Mouse (Mus musculus) layer of hippocampus, adult 2 months (tissue): ENCODE measurements around the gene Zdhhc14. TPM values are rescaled to one million over a fixed set of nuclear protein-coding genes. Genes with fewer than 3 reads are reported as not detected.

ENCODE experiments used
- DNase-seq, 2 experiments: peaks; one replicate each; pipeline ENCODE4 v3.0.0; 2022; ENCODE audit warnings: low spot score in 2 of 2
- H3K27ac ChIP-seq: fragments of 200-600 bp; 2 replicates; pipeline ENCODE4 v1.8.1; 2022
- H3K4me3 ChIP-seq: fragments of 200-600 bp; 2 replicates; pipeline ENCODE4 v1.8.1; 2022; ENCODE audit warnings: mild to moderate bottlenecking
- CTCF ChIP-seq: fragments of 200-600 bp; conservative IDR thresholded peaks from 2 replicates; pipeline ENCODE4 v1.8.1; 2022; ENCODE audit warnings: antibody characterized with exemption, mild to moderate bottlenecking, moderate library complexity
- total RNA-seq, 2 experiments: library from RNA; stranded (reverse); gene quantifications; 2 replicates each; pipeline ENCODE4 v1.2.3; 2021

Gene Zdhhc14
- total RNA-seq, 2 experiments from 2014 or later = 40.6 to 48.6 TPM

DNA sequence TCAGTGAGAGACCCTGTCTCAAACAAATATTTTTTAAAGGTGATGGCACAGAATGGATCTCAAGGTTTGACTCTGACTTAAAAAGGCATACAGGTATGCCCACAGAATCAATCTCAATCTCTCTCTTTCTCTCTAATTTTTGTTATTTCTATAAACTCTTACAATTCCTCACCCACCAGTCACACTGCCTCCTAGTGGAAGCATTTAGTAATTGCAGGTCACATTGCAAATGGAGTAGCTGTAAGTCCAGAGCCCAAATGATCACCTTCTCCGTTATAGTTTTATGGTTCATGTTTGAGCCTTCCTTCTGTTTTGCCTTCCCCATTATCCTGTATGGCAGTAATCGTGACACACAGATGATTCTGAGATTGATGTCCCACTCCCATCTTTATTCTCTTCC, 230.4 kb downstream of the Zdhhc14 start:
- H3K27ac ChIP-seq = peak overlapping the region; percentile 28; the same call in 1 of the 2 replicates
- no peak for DNase-seq
- peak; percentile 71 for TF ChIP-seq CTCF
- H3K4me3 ChIP-seq = no peak overlapping the region

DNA sequence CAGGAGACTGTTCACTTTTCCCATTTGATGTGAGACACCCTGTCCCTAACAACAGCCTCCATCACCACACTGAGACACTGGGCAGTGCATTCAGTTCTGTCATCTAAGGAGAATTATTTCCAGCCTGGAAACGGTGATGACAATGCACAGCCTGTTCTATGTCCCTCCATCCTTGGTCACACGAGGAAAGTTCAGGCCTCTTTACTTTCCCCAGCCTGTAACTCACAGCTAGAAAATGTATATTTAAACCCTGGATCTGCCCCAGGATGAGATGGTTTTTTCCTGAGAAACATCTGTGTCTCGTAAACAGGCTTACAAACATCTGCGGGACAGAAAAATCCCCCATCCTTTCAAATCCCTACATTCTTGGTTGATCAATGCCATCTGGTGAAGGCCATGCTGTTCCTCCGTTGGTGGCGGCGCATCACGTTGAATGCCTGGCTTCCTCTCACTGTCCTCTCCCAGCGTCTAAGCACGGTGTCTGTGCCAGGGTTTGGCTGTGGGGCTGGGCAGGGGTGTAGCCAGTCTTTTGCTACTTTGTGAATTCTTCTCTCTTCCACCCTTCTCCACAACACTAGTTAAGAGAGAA, 231.3 kb downstream of the Zdhhc14 start:
- no peak for TF ChIP-seq CTCF
- DNase-seq = peak; percentile 25 to 29
- Histone ChIP-seq H3K4me3 (no peak overlapping the region), H3K27ac (peak overlapping the region; percentile 28; the same call in 1 of the 2 replicates)

DNA sequence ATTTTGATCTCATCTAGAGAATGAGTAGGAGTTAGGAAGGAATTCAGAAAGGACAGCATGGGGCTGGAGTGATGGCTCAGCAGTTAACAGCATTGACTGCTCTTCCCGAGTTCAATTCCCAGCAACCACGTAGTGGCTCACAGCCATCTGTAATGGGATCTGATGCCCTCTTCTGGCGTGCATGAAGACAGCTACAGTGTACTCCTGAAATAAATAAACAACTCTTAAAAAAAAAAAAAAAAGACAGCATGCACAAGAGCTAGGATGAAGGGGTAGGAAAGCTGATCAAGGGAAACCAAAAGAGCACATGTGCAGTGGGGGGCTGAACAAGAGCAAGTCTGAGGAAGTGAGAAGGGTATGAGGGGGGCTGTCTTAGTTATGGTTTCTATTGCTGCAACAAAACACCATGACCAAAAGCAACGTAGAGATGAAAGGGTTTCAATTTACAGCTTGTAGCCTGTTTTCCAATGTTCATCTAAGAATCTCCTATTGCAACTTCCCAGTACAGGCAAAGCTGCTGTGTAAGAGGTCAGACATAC, 237.3 kb downstream of the Zdhhc14 start:
- DNase-seq = no peak
- Histone ChIP-seq H3K4me3 (no peak overlapping the region), H3K27ac (no peak overlapping the region)
- TF ChIP-seq CTCF = peak; percentile 52

DNA sequence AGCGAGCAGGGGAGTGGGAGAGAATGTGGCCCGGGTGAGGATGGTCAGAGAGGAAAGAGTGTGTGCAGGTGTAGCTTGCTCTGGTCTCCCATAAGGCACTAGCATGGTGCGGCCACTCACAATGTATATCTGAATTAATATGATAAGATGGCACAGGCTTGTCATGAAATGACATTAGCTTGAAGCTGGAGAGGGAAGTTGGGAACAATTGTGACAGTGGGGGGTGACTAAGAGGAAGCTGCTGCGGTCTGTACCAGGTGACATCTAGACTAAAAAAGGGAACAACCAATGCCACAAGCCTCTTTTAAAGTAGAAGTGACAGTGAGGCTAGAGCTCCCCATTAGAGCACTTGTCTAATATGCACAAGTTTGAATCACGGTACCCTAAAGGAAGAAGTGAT, 238.2 kb downstream of the Zdhhc14 start:
- Histone ChIP-seq H3K4me3 (no peak overlapping the region), H3K27ac (no peak overlapping the region)
- no peak for TF ChIP-seq CTCF
- no peak for DNase-seq

DNA sequence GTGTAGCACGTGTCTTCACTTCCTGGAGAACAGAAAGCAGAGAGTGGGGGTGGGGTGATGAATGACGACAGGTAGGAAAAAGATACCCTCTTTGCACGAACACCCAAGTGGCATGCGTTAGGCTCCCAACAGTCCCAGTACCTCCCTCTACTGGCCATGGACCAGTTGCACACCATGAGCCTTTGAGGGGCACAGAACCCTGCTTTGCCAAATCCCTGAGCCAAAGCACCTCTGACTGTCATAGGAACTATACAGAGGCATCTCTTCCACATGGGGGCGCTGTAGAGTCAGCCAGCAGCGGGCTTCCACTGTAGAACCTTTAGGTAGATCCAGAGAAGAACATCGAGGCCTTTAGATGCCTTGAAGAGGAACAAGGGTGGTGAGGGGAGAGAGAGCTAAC, 241.0 kb downstream of the Zdhhc14 start:
- H3K27ac ChIP-seq = 0 out of 2 replicates have a peak overlapping the region, but pooled peaks have one; percentile 7
- DNase-seq = peak; percentile 43 to 53
- peak; percentile 83 for TF ChIP-seq CTCF
- no peak overlapping the region for H3K4me3 ChIP-seq

DNA sequence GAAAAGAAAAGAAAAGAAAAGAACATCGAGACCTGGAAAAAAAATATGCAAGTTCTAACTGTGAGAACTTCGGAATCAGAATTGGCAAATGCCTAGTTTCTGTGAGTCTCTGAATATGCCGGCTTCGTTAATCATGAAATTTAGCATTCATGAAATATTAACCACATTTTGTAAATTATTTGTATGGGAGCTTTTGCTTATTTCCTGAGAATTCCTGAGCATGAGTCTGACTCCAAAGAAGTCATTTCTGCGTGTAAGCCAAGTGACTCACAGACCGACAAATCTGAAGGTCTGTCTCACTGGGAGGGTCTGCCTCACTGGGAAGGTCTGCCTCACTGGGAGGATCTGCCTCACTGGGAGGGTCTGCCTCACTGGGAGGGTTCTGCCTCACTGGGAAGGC, 248.7 kb downstream of the Zdhhc14 start:
- TF ChIP-seq CTCF = no peak
- Histone ChIP-seq H3K4me3 (no peak overlapping the region), H3K27ac (no peak overlapping the region)
- no peak for DNase-seq

DNA sequence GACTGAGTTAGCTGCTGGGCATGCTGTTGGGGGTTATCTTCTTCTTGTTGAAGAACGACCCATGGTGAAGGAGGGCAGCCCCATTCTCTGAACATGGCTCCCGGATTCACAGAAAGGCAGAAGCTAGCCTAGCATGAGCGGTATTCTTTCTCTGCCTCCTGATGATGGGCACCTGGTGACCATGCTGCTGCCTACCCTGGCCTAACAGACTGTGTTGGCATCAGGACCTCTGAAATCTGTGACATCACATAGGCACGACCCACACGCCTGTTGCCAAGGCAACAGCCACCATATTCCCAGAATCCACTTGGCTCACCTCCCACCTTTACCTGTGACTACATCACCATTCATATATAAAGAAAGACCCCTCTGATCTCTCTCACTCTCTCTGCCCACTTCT, 251.7 kb downstream of the Zdhhc14 start:
- no peak overlapping the region for H3K27ac ChIP-seq
- no peak overlapping the region for H3K4me3 ChIP-seq
- DNase-seq = no peak
- no peak for TF ChIP-seq CTCF

DNA sequence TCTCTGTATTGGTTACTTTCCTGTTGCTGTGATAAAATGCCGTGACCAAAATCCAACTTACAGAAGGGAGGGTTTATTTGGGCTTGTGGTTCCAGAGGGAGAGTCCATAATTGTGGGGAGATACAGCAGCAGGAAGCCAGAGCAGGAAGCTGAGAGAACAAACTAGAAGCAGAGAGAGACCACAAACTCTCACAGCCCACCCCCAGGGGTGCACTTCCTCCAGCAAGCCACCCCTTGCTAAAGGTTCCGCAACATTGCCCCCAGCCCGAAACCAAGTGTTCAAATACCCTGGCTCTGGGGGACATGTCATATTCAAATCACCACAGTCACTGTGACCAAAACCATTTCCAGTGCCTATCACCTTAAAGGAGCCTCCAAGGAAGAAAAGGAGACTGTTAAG, 254.0 kb downstream of the Zdhhc14 start:
- no peak overlapping the region for H3K27ac ChIP-seq
- no peak overlapping the region for H3K4me3 ChIP-seq
- no peak for DNase-seq
- no peak for TF ChIP-seq CTCF

DNA sequence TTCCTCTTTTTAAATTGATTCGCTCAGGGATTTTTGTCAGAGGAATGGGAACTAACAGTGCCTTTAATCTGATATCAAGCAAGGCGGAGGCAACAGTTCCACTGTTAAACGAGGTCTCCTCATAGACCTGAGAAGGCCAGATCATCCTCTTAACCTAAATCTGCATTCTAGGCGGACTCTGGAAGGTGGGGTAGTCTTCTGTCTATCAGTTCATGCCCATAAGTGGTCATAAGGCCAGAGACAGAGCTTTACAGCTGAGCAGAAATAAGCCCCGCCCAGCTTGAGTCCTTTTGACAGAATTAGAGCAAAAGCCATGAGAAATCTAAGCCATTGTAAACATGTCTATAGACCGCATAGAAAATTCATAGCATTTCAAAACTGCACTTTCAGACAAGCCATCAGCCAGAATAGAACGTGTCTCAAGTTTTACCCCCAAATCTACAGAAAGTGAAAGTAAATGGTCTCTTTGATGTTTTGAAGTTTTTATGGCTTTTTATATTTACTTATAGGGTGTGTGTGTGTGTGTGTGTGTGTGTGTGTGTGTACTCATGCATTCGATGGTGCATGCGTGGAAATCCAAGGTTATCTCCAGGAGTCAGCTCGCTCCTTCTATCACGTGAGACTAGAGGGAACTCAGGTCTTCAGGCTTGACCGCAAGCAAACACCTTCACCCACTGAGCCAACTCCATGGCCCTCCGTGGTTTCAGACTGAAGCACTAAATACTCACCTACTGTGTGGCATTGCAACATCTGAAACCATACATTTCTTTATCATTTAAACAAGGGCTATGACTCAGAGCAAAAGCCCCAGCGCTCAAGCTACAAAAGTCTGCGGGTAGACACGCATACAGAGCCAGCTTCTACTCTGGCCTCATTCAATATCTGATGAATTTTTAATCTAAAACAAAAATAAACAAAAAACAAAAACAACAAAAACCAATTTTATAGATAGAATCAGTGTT, 255.5 kb downstream of the Zdhhc14 start:
- no peak overlapping the region for H3K4me3 ChIP-seq
- 0 out of 2 replicates have a peak overlapping the region, but pooled peaks have one; percentile 51 for H3K27ac ChIP-seq
- no peak for DNase-seq
- no peak for TF ChIP-seq CTCF

DNA sequence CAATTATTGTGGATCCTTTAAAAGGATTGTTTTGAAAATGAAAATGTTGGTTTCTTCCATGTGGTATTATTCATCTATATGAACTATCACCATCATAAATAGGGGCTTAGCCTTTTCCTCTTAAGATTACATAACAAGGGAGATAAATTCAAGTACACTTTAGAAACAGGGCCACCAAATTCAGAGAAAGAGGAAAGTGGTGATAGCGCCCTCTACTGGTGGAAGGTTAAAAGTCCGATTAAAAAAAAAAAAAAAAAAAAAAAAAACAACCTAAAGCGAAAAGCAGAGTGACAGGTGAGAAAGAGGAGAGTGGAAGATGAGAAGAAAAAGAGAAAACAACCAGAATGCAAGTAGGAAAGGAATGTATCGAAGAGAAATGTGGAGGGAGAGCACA, 256.1 kb downstream of the Zdhhc14 start:
- peak in 1 of 2 experiments; percentile 62 for DNase-seq

DNA sequence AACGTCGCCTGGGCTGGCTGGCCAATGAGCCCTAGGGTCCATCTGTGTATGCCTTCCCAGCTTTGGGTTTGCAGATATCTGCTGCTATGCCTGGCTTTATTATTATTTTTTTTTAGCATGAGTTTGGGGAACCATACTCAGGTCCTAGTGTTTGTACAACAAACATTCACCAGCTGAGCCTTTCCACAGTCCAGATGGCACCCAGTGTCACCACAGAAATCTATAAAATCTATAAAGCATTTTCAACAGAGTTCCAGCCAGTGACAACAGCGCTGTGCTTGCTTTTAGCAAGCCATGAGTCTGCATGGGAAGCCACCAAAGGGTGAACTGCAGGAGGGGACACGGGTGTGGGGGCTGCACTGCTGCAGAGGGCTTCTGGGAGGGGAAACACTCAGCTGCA, 257.9 kb downstream of the Zdhhc14 start:
- no peak for TF ChIP-seq CTCF
- no peak for DNase-seq
- no peak overlapping the region for H3K4me3 ChIP-seq
- H3K27ac ChIP-seq = no peak overlapping the region

More for the DNA sequence above, 256.1 kb downstream of the Zdhhc14 start:
- Histone ChIP-seq H3K27ac (0 out of 2 replicates have a peak overlapping the region, but pooled peaks have one; percentile 51), H3K4me3 (no peak overlapping the region)
- peak; percentile 83 for TF ChIP-seq CTCF

DNA sequence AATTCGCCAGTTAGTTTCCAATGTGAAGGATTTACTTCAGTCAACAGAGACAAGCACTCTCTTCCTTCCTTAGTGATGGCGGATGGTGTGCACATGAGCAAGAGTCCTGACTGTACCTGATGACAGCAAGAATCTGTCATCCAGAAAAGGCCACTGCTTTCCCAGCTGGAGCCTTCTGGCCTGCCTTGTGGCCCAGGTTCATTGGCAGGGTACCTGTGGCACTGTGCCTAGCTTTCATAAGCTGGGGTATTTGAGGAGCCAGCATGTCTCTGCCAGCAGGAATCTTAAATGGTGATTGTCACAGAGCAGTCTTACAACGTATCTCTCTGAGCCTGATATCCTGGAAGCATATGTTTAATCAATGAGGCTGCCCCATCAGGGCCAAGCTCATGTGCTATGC, 258.7 kb downstream of the Zdhhc14 start:
- Histone ChIP-seq H3K4me3 (no peak overlapping the region), H3K27ac (no peak overlapping the region)
- TF ChIP-seq CTCF = no peak
- DNase-seq = no peak

DNA sequence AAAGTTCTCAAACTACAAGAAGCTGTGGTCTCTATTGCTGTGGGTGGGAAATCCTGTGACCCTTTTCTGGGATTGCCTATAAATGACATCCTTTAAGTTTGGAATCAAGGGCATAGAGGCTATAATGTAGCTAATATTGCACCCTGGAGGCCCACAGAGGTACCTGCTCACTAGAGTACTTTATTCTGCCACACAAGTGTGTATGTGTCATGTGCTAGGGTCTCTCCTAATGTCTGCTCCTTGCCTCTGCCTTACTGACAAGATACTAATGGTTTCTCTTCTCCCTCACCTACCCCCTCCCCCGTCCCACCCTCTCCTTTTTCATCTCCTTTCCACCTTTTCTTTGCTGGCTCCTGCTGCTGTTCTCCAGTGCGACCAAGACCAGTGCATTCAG, 260.0 kb downstream of the Zdhhc14 start:
- no peak for DNase-seq
- Histone ChIP-seq H3K4me3 (no peak overlapping the region), H3K27ac (no peak overlapping the region)
- TF ChIP-seq CTCF = no peak
